In genomic region chr16:24205594-24205993, GRCm38 (mm10) we compare ENCODE assay signal across 10 mouse cellular contexts.
A peak's percentile ranks its signal among the peaks of the same experiment; 100 is the strongest.
DNase-seq lines count a peak whose midpoint lies in the region; ATAC-seq and TF ChIP-seq lines count a peak whose summit lies in the region.
"Had no signal": no experiment of that assay in that cellular context is flagged by ENCODE, and none has a peak within 500 bp of the region (broad histone marks: within the 10 kb centered on the region; RNA-seq: fewer than 3 reads in every experiment).

No protein-coding gene starts in this region.

- WGBS in thymus, adult 2 months = 98% methylated on average over 5 of the region's 5 CpGs
- 83% methylated on average over 5 of the region's 5 CpGs for WGBS in midbrain, embryonic 10.5 days
- 85% methylated on average over 5 of the region's 5 CpGs for WGBS in midbrain, embryonic 16.5 days

- H3K4me3 ChIP-seq in thymus, adult 2 months (ENCODE audit: control insufficient read depth, insufficient read depth, low read length) = no peak overlapping the region
- no peak overlapping the region for H3K4me3 ChIP-seq in midbrain, embryonic 10.5 days
- no peak overlapping the region for H3K4me3 ChIP-seq in midbrain, embryonic 16.5 days (ENCODE audit: low read depth, low read length)

- no peak overlapping the region for H3K9ac ChIP-seq in midbrain, embryonic 16.5 days (ENCODE audit: low read depth, low read length)

- peaks cover 64% of the 10 kb centered on the region for H3K4me1 ChIP-seq in thymus, adult 2 months (replicated peaks; ENCODE audit: control insufficient read depth, insufficient read depth, low read length)
- H3K4me1 ChIP-seq in midbrain, embryonic 10.5 days = peaks cover 8% of the 10 kb centered on the region
- no peaks in the 10 kb centered on the region for H3K4me1 ChIP-seq in midbrain, embryonic 16.5 days (ENCODE audit: control insufficient read depth, insufficient read depth, low read length)

- no peaks in the 10 kb centered on the region for H3K36me3 ChIP-seq in thymus, adult 2 months (ENCODE audit: control insufficient read depth, insufficient read depth, low read length)
- H3K36me3 ChIP-seq in midbrain, embryonic 10.5 days = no peaks in the 10 kb centered on the region
- H3K36me3 ChIP-seq in midbrain, embryonic 16.5 days (ENCODE audit: control insufficient read depth, insufficient read depth, low read length) = no peaks in the 10 kb centered on the region

- no peak for ATAC-seq in midbrain, embryonic 16.5 days
- ATAC-seq: intestine, postnatal 0 days had no signal

- TF ChIP-seq POLR2A in thymus, adult 2 months (IDR thresholded peaks at IDR 0.05; ENCODE audit: control insufficient read depth, extremely low read depth, insufficient read depth, low read length, poor library complexity) = no peak

- no peak for TF ChIP-seq CTCF in thymus, adult 2 months (IDR thresholded peaks at IDR 0.05; ENCODE audit: borderline replicate concordance, control insufficient read depth, extremely low read depth, insufficient read depth, low read length, poor library complexity)

- H3K9me3 ChIP-seq in midbrain, embryonic 10.5 days (replicated peaks) = no peaks in the 10 kb centered on the region
- no peaks in the 10 kb centered on the region for H3K9me3 ChIP-seq in midbrain, embryonic 16.5 days (replicated peaks; ENCODE audit: control insufficient read depth, low read length, poor library complexity, severe bottlenecking)

- H3K27ac ChIP-seq in thymus, adult 2 months (ENCODE audit: control insufficient read depth, insufficient read depth, low read length) = peak overlapping the region; percentile 28; the same call in 1 of the 2 replicates
- H3K27ac ChIP-seq in midbrain, embryonic 10.5 days (replicated peaks) = no peak overlapping the region
- no peak overlapping the region for H3K27ac ChIP-seq in midbrain, embryonic 16.5 days (ENCODE audit: low read length)
- H3K27ac ChIP-seq: macrophage had no signal

- no peak for DNase-seq in thymus, adult 2 months
- no peak for DNase-seq in thymus, postnatal 14 days
- DNase-seq in gastrocnemius, postnatal 10 days = peak; percentile 68
- DNase-seq in kidney, postnatal 14 days = peak; percentile 21
- no peak for DNase-seq in midbrain, embryonic 10.5 days (ENCODE audit: low spot score)
- DNase-seq in frontal cortex, postnatal 25 days (ENCODE audit: low spot score in 2 of 2) = no peak
- DNase-seq: heart, postnatal 14 days had no signal

- no peak overlapping the region for H3K4me2 ChIP-seq in midbrain, embryonic 16.5 days (ENCODE audit: low read length)

- H3K27me3 ChIP-seq in thymus, adult 2 months (ENCODE audit: control insufficient read depth, insufficient read depth, low read length) = no peaks in the 10 kb centered on the region
- no peaks in the 10 kb centered on the region for H3K27me3 ChIP-seq in midbrain, embryonic 10.5 days (ENCODE audit: low read depth, poor library complexity, severe bottlenecking)
- no peaks in the 10 kb centered on the region for H3K27me3 ChIP-seq in midbrain, embryonic 16.5 days (ENCODE audit: control insufficient read depth, insufficient read depth, low read depth, low read length)

Comparison
In these comparisons a context has a peak if more than half of its experiments do, and no peak if none do; other contexts are left out.
1. DNase-seq: peak in gastrocnemius, postnatal 10 days (single experiment) and kidney, postnatal 14 days (single experiment); none in thymus, adult 2 months (single experiment), thymus, postnatal 14 days (single experiment), midbrain, embryonic 10.5 days (single experiment) and frontal cortex, postnatal 25 days (0 of 2).